Mouse (Mus musculus) neural tube, embryonic 14.5 days (tissue): Measurements from ENCODE around the gene Plppr2. TPM values are rescaled to one million over a fixed set of nuclear protein-coding genes. Genes with fewer than 3 reads are reported as not detected.
A peak's percentile ranks its signal among the peaks of the same experiment; 100 is the strongest.

Experiments
- ATAC-seq: fragments of 200-750 bp; cut with Nextera tagmentation; 2 replicates; pipeline ENCODE4 v1.8.0; 2017; ENCODE audit warnings: low read depth, mild to moderate bottlenecking, moderate TSS enrichment, moderate library complexity
- H3K27ac ChIP-seq: fragments of 300-500 bp; sonication (generic); 2 replicates; pipeline ENCODE4 v1.5.1; 2014; ENCODE audit warnings: low read depth, mild to moderate bottlenecking, control low read depth, low read length, moderate library complexity, mixed read lengths
- H3K27me3 ChIP-seq: fragments of 300-500 bp; sonication (generic); 2 replicates; pipeline ENCODE4 v1.6.1; 2014; ENCODE audit warnings: low read length; ENCODE audit not compliant: control insufficient read depth, insufficient read depth
- H3K36me3 ChIP-seq: fragments of 300-500 bp; sonication (generic); 2 replicates; pipeline ENCODE4 v1.6.1; 2014; ENCODE audit warnings: low read length, mixed read lengths; ENCODE audit not compliant: control insufficient read depth, insufficient read depth
- H3K4me1 ChIP-seq: fragments of 300-500 bp; sonication (generic); 2 replicates; pipeline ENCODE4 v1.6.1; 2014; ENCODE audit warnings: low read length; ENCODE audit not compliant: control insufficient read depth, insufficient read depth
- H3K4me2 ChIP-seq: fragments of 300-500 bp; sonication (generic); 2 replicates; pipeline ENCODE4 v1.6.1; 2014; ENCODE audit warnings: mild to moderate bottlenecking, low read depth, low read length, control low read depth
- H3K4me3 ChIP-seq: fragments of 300-500 bp; sonication (generic); 2 replicates; pipeline ENCODE4 v1.5.1; 2014; ENCODE audit warnings: low read depth, low read length, control low read depth, mixed read lengths
- H3K9ac ChIP-seq: fragments of 300-500 bp; sonication (generic); replicated peaks from 2 replicates; pipeline ENCODE4 v1.6.1; 2014; ENCODE audit warnings: low read depth, mild to moderate bottlenecking, control low read depth, low read length, mixed read lengths
- H3K9me3 ChIP-seq: fragments of 300-500 bp; sonication (generic); 2 replicates; pipeline ENCODE4 v1.6.1; 2016; ENCODE audit warnings: low read length; ENCODE audit not compliant: control insufficient read depth
- WGBS: fragments of 180-500 bp; shearing (Covaris S2); extraction: QIAGEN DNeasy Blood & Tissue Kit; methylation state at CpG from one replicate; pipeline ENCODE4 v1.1.7; 2014; 5-methylcytosine and 5-hydroxymethylcytosine counted together
- polyA plus RNA-seq: library from polyadenylated mRNA; unstranded; fragments of >200 nt; fragmentation: Nextera tagmentation; extraction: Ambion mirVana; gene quantifications from 2 replicates; pipeline ENCODE4 v1.2.1, GENCODE M21; 2014

Gene Plppr2
- polyA plus RNA-seq, 1 experiment from 2014 or later: 89.6 TPM

DNA sequence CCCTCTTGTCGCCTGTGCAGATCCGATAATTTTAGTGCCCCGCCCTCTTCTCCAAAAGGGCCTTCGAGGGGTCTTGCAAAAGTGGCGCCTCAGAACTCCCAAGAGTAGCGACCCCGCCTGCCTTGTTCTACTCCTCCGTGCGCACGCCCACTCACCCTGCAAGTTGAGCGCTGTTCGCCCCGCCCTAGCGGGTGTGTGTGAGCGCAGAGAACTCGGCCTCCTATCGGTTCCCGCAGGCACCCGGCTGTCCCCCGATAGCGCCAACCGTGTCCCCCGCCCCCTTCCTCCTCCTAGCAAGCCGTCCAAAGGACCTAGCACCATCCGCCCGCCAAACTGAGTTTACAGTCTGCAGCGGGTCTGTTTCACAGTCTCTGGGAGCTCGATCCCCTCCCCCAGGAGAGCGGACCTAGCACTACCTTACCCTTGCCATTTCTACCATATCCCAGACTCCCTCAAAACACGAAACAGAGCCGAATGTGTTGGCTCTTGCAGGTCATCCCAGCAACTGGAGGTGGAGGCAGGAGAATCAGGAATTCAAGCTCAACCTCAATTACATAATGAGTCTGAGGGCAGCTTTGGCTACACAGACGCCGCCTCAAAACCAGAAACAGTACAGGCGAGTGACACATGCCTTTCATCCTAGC lies 25.7 kb downstream of the Plppr2 start:
- 4% methylated on average over 34 of the region's 34 CpGs for WGBS
- no peak overlapping the region for H3K27ac ChIP-seq
- peak overlapping the region; percentile 30 for H3K4me3 ChIP-seq
- peak overlapping the region; percentile 63 for H3K4me2 ChIP-seq
- peaks cover 19% of the 10 kb centered on the region for H3K4me1 ChIP-seq
- peaks cover 33% of the 10 kb centered on the region for H3K27me3 ChIP-seq
- H3K9me3 ChIP-seq: no peaks in the 10 kb centered on the region
- H3K36me3 ChIP-seq: no peaks in the 10 kb centered on the region
- ATAC-seq: peak; percentile 66
- H3K9ac ChIP-seq: peak overlapping the region; percentile 11; the same call in 1 of the 2 replicates

DNA sequence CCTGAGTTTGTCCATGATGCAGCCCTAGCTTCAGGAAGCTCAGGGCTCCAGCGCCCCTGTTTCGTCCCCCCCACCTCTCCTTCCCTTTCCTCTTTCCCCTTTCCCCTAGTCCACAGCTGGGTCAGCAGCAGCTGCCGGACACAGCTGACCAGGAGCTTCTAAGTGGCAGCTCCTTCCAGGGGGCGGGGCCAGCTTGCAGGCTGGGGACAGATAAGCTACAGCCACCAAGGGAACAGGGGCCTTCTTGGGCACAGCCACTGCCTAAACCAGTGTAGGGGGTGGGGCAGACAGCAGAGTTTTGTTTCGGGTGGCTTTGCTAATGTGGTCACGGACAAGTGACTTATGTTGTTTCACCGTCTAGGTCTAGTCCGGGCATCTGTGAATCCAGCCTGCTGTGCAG lies 26.6 kb downstream of the Plppr2 start, which contains the start of gene Epor:
TSS of gene Epor (minus strand) at position 90 of the 400 bp plus-strand sequence.
- no peak for ATAC-seq
- Histone ChIP-seq H3K27me3 (peaks cover 33% of the 10 kb centered on the region), H3K4me3 (peak within 1 kb of the TSS; percentile 30), H3K9ac (peak within 1 kb of the TSS; percentile 11), H3K4me2 (peak within 1 kb of the TSS; percentile 63), H3K27ac (no peak within 1 kb of the TSS), H3K4me1 (peaks cover 19% of the 10 kb centered on the region), H3K36me3 (no peaks in the 10 kb centered on the region), H3K9me3 (no peaks in the 10 kb centered on the region)
- 21% methylated on average over 8 of the region's 8 CpGs for WGBS

DNA sequence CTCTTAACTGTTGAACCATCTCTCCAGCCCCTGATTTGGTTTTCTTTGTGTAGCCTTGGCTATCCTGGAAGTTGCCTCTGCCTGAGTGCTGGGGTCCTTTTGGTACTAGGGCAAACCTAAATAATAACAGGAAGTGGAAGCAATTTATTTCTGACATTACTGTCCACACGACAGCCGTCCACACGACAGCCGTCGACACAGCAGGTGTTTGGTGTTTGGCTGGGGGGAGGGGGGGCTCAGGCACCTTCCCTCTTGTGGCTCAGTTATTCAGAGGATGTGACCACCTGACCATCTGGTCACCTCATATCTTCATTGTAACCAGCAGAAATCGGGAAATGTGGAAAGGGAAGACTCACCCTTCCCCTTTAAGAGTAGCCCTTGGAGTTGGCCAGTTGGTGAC lies 32.0 kb downstream of the Plppr2 start:
- 73% methylated on average over 6 of the region's 6 CpGs for WGBS
- Histone ChIP-seq H3K9ac (no peak overlapping the region), H3K36me3 (no peaks in the 10 kb centered on the region), H3K4me2 (no peak overlapping the region), H3K4me3 (no peak overlapping the region), H3K9me3 (no peaks in the 10 kb centered on the region), H3K27me3 (no peaks in the 10 kb centered on the region), H3K27ac (no peak overlapping the region), H3K4me1 (no peaks in the 10 kb centered on the region)
- no peak for ATAC-seq

DNA sequence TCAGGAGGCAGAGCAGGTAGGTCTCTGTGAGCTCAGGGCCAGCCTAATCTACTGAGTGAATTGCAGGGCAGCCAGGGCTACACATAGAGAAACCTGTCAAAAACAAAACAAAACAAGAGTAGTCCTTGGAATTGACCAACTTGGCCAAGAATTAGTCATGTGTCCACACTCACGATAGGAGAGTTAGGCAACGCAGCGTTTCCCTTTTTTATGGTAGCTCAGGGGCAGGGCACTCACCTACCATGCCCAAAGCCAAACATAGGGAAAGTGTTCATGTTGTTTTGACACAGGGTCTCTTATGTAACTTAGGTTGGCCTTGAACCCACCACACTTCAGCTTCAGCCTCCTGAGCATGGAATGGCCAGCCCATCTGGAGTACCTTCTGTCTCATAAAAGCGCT lies 32.5 kb downstream of the Plppr2 start:
- 92% methylated on average over 4 of the region's 4 CpGs for WGBS
- Histone ChIP-seq H3K36me3 (no peaks in the 10 kb centered on the region), H3K9ac (no peak overlapping the region), H3K27ac (no peak overlapping the region), H3K4me1 (no peaks in the 10 kb centered on the region), H3K4me3 (no peak overlapping the region), H3K27me3 (no peaks in the 10 kb centered on the region), H3K9me3 (no peaks in the 10 kb centered on the region), H3K4me2 (no peak overlapping the region)
- no peak for ATAC-seq

DNA sequence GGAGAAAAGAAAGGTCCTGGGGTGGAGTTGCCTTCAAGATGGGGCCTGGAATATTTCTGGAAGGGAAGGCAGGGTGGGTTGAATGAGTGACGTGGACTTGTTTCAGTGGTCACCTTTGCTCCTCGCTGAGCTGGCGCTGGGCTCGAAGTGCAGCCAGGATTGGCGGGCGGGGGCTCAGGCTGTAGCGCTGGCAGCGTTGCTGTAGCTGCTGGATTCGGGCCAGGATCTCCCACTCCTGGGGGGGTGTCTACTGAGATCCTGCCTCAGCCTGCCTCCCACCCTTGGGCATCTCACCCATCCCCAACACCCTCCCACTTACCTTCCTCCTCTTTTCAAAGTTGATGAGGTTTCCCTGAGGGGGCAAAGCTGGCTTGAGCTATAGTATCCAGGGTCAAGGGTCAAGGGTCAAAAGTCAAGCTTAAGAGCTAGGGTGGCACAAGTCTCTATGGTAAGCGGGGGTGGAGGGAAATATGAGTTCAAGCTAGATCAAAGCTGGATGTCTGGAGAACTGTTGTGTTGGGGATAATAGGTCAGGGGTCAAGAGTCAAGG lies 39.9 kb downstream of the Plppr2 start:
- ATAC-seq: no peak
- WGBS: 92% methylated on average over 10 of the region's 10 CpGs
- H3K9ac ChIP-seq: no peak overlapping the region
- no peak overlapping the region for H3K4me2 ChIP-seq
- H3K27ac ChIP-seq: no peak overlapping the region
- no peak overlapping the region for H3K4me3 ChIP-seq
- no peaks in the 10 kb centered on the region for H3K27me3 ChIP-seq
- no peaks in the 10 kb centered on the region for H3K4me1 ChIP-seq
- H3K36me3 ChIP-seq: no peaks in the 10 kb centered on the region
- no peaks in the 10 kb centered on the region for H3K9me3 ChIP-seq

DNA sequence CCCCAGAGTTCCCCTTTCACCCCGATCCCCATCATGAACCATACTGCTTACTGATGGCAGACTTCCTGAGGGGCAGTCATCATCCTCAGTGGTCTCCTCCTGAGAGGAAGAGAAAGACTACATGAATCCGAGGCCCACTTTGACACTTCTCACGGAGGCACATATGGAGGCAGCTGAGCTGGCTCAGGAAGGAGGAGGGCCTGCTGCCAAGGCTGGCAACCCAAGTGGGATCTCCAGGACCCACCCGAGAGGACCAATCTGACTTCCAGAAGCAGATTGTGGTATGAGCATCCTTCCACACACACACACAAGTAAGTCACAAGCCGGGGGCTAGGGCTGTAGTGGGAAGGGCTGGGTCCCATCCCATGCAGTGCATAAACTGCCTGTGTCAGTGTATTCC lies 40.5 kb downstream of the Plppr2 start:
- WGBS: 89% methylated on average over 5 of the region's 5 CpGs

DNA sequence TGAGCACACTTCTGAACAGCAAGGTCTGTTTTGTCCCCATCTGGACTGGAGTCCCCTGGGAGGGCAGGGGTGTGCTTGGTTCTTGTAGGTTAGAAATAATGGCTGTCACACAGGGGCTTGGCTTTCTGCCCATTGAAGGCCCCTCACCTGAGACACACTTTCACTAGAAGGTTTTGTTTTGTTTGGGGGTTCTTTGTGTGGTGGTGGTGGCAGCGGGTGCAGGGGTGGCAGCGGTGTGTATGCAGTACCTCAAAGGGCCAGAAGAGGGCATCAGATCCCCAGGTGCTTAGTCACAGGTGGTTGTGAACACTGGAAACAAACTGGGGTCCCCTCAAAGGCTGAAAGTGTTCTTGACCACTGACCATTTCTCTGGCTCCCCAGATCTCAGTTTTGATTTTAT lies 41.1 kb downstream of the Plppr2 start:
- no peak overlapping the region for H3K4me3 ChIP-seq
- no peak overlapping the region for H3K4me2 ChIP-seq
- 18% methylated on average over 2 of the region's 2 CpGs for WGBS
- no peaks in the 10 kb centered on the region for H3K9me3 ChIP-seq
- no peaks in the 10 kb centered on the region for H3K27me3 ChIP-seq
- no peak for ATAC-seq
- H3K9ac ChIP-seq: no peak overlapping the region
- H3K36me3 ChIP-seq: no peaks in the 10 kb centered on the region
- no peaks in the 10 kb centered on the region for H3K4me1 ChIP-seq
- no peak overlapping the region for H3K27ac ChIP-seq

More for the DNA sequence above, 40.5 kb downstream of the Plppr2 start:
- no peaks in the 10 kb centered on the region for H3K27me3 ChIP-seq
- H3K27ac ChIP-seq: no peak overlapping the region
- no peak for ATAC-seq
- no peaks in the 10 kb centered on the region for H3K36me3 ChIP-seq
- H3K9ac ChIP-seq: no peak overlapping the region
- no peak overlapping the region for H3K4me2 ChIP-seq
- H3K4me3 ChIP-seq: no peak overlapping the region
- no peaks in the 10 kb centered on the region for H3K4me1 ChIP-seq
- H3K9me3 ChIP-seq: no peaks in the 10 kb centered on the region

DNA sequence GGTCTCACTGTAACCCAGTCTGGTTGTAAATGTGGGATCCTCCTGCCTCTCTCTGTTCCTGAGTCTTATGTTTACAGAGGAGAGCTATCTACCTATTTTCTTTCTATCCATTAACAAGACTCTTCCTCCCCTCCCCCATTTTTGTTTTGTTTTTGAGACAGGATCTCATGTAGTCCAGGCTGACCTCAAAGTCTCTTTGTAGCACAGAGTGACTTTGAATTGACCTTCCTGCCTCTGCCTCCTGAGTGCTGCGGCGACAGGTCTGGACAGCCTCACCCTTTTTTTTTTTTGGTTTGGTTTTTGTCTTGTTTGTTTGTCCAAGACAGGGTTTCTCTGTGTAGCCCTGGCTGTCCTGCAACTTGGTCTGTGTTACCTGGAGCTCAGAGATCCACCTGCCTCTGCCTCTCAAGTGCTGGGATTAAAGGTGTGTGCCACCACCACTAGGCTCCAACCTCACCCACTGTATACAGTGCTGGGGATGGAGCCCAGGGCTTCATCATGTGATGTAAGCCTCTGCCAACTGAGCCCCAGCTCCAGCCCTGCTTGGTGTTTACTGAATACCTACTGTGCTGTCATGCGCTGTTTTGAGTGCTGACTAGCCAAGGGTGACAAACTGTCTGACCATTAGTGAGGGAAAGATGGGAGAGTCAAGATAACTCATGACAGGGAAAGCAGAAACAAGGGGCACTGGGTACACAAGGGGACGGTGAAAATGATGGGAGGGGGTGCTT lies 41.7 kb downstream of the Plppr2 start:
- no peak for ATAC-seq

DNA sequence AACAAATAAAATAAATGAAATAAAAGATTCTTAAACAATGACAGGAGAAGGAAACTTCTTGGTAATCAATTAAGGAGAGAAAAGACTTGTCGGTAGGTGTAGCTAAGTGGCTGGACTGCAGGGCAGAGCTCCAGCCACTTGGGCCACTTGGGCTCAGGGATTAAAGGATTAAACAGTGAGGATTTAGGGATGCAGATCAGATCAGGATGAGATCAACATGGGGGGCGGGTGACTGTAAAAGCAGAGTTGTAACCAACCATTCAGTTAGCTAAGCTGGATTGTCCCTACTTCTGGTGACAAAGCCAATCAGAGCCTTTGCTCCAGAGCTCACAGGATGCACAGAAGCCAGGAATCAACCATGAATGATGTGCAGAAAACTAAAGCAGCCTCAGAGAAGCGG lies 47.1 kb downstream of the Plppr2 start:
- 26% methylated on average over 3 of the region's 3 CpGs for WGBS
- no peak for ATAC-seq

More for the DNA sequence above, 41.7 kb downstream of the Plppr2 start:
- no peaks in the 10 kb centered on the region for H3K9me3 ChIP-seq
- no peak overlapping the region for H3K4me2 ChIP-seq
- 94% methylated on average over 4 of the region's 4 CpGs for WGBS
- no peaks in the 10 kb centered on the region for H3K27me3 ChIP-seq
- no peak overlapping the region for H3K9ac ChIP-seq
- H3K4me3 ChIP-seq: no peak overlapping the region
- H3K27ac ChIP-seq: no peak overlapping the region
- H3K36me3 ChIP-seq: no peaks in the 10 kb centered on the region
- no peaks in the 10 kb centered on the region for H3K4me1 ChIP-seq

More for the DNA sequence above, 47.1 kb downstream of the Plppr2 start:
- H3K4me1 ChIP-seq: peaks cover 7% of the 10 kb centered on the region; the same call in 1 of the 2 replicates
- H3K27ac ChIP-seq: no peak overlapping the region
- peaks cover 10% of the 10 kb centered on the region; the same call in 1 of the 2 replicates for H3K27me3 ChIP-seq
- H3K9ac ChIP-seq: no peak overlapping the region
- no peak overlapping the region for H3K4me2 ChIP-seq
- H3K9me3 ChIP-seq: no peaks in the 10 kb centered on the region
- H3K4me3 ChIP-seq: no peak overlapping the region
- H3K36me3 ChIP-seq: no peaks in the 10 kb centered on the region
